Mouse (Mus musculus): Measurements from ENCODE around the gene Vstm2b. TPM values are rescaled to one million over a fixed set of nuclear protein-coding genes. Genes with fewer than 3 reads are reported as not detected.

Gene Vstm2b
- polyA plus RNA-seq, 1 experiment from 2014 or later: not detected

DNA sequence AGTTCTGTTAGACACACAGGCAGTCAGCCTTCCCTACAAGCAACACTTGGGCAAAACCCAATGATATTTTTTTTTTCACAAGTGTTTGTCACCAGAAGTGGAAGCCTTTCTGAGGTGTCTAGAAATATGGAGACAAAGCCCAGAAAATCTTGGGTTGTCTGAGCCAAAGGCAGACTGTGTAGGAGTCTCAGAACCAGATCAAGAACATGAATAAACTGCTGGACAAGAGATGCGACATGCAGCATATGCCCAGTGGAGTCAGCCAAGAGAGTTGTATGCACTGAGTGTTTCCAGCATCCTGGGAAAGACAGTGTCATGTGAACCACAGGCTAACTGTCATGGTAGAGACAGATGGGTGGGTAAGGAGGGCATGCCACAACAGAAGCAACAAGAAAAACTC, 41.2 kb downstream of the Vstm2b start:
- no peak overlapping the region for H3K4me2 ChIP-seq (ENCODE audit: low read depth, low read length)
- no peaks in the 10 kb centered on the region for H3K27me3 ChIP-seq (ENCODE audit: control insufficient read depth, insufficient read depth, low read depth, low read length)
- 58% methylated on average over 1 of the region's 1 CpGs for WGBS (ENCODE audit: insufficient replicate concordance)
- H3K36me3 ChIP-seq (ENCODE audit: control insufficient read depth, insufficient read depth): no peaks in the 10 kb centered on the region
- no peak overlapping the region for H3K4me3 ChIP-seq (ENCODE audit: low read depth, low read length)
- ATAC-seq (ENCODE audit: low read depth): no peak
- no peaks in the 10 kb centered on the region for H3K9me3 ChIP-seq (replicated peaks; ENCODE audit: control insufficient read depth, low read length)
- H3K9ac ChIP-seq (ENCODE audit: low read depth, low read length): no peak overlapping the region
- no peaks in the 10 kb centered on the region for H3K4me1 ChIP-seq (ENCODE audit: control insufficient read depth, low read depth, low read length)
- no peak overlapping the region for H3K27ac ChIP-seq (ENCODE audit: low read length)

DNA sequence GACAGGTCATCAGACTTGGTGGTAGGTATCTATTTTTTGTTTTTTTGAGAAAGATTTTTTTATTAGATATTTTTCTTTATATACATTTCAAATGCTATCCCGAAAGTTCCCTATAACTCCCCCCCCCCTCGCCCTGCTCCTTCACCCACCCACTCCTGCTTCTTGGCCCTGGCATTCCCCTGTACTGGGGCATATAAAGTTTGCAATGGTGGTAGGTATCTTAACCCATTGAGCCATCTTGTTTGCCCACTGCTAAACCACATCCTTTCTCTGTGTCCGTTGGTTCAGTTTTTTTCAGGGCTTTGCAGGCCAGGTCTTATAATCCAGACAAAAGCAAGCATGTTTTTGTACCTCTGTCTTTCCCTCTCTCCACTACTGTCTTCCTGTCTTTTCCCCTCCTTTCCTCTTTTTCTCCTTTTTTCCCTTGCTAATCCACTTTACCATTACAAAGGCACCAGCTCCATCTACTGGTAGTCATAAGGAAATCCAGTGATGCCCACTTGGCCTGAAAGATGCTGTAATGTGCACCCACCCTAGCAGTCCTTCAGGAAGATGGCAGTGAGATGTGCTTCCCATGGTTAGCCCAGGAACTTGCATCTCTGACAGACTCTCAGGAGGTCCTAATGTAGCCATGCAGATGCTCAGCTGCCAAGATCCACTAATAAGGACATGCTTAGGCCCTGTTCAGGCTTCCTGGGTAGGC, 44.3 kb downstream of the Vstm2b start:
- no peaks in the 10 kb centered on the region for H3K4me1 ChIP-seq (ENCODE audit: control insufficient read depth, low read depth, low read length)
- H3K9ac ChIP-seq (ENCODE audit: low read depth, low read length): no peak overlapping the region
- H3K27ac ChIP-seq (ENCODE audit: low read length): no peak overlapping the region
- WGBS (ENCODE audit: insufficient replicate concordance): 32% methylated on average over 3 of the region's 3 CpGs
- no peaks in the 10 kb centered on the region for H3K36me3 ChIP-seq (ENCODE audit: control insufficient read depth, insufficient read depth)
- H3K27me3 ChIP-seq (ENCODE audit: control insufficient read depth, insufficient read depth, low read depth, low read length): no peaks in the 10 kb centered on the region
- no peak overlapping the region for H3K4me2 ChIP-seq (ENCODE audit: low read depth, low read length)
- H3K4me3 ChIP-seq (ENCODE audit: low read depth, low read length): no peak overlapping the region
- no peaks in the 10 kb centered on the region for H3K9me3 ChIP-seq (replicated peaks; ENCODE audit: control insufficient read depth, low read length)
- no peak for ATAC-seq (ENCODE audit: low read depth)

Other genes with a start within 250 kb of the Vstm2b start
- gene 4930433I11Rik, start 89.2 kb downstream of the Vstm2b start, polyA plus RNA-seq (2015; fragmentation: Nextera tagmentation; extraction: Ambion mirVana): not detected in 2 replicates
- not detected in 2 replicates for gene Gm4884, start 134.4 kb downstream of the Vstm2b start, polyA plus RNA-seq (2015; fragmentation: Nextera tagmentation; extraction: Ambion mirVana)